Mouse (Mus musculus) mammary gland, adult 2 months (tissue): ENCODE data around the gene Eif3d. TPM values are rescaled to one million over a fixed set of nuclear protein-coding genes. Genes with fewer than 3 reads are reported as not detected.

Experiments used
- polyA plus RNA-seq: library from polyadenylated mRNA; depleted of rRNA; stranded (reverse); fragments of >200 nt; gene quantifications from 2 replicates; pipeline ENCODE4 v1.2.3, GENCODE M21; 2012; ENCODE audit warnings: low replicate concordance; rRNA removed

Gene Eif3d
- polyA plus RNA-seq = 107 and 122 TPM in 2 replicates

GRCm38 (mm10) chr15:77970470-77971292 is at the start of gene Eif3d:
Eif3d (minus strand) TSS chr15:77970813.

GRCm38 (mm10) chr15:77956404-77956901 is 14.2 kb downstream of the Eif3d start, which contains the start of gene Foxred2:
Foxred2 (minus strand) TSS chr15:77956722.

GRCm38 (mm10) chr15:77928673-77929331 is 41.8 kb downstream of the Eif3d start, which contains the start of gene Txn2:
Txn2 (minus strand) TSS chr15:77929006.

Other genes with a start within 250 kb of the Eif3d start
- gene Apol9b, start 241.8 kb downstream of the Eif3d start, polyA plus RNA-seq = 3.0 and 3.2 TPM in 2 replicates
- 0.06 and 0.10 TPM in 2 replicates for gene Apol8, start 213.8 kb downstream of the Eif3d start, polyA plus RNA-seq
- gene Myh9, start 128.6 kb downstream of the Eif3d start, polyA plus RNA-seq = 90.1 and 121 TPM in 2 replicates
- gene Txn2, start 41.8 kb downstream of the Eif3d start, polyA plus RNA-seq = 284 and 331 TPM in 2 replicates
- gene Foxred2, start 14.1 kb downstream of the Eif3d start, polyA plus RNA-seq = 10.7 and 14.6 TPM in 2 replicates
- gene Cacng2, start 149.2 kb upstream of the Eif3d start, polyA plus RNA-seq = not detected in 2 replicates
- gene Ift27, start 203.3 kb upstream of the Eif3d start, polyA plus RNA-seq = 45.2 and 65.7 TPM in 2 replicates
- gene Pvalb, start 235.6 kb upstream of the Eif3d start, polyA plus RNA-seq = 0.19 and 1,004 TPM in 2 replicates